Mouse (Mus musculus): ENCODE results near the gene Abcb8. TPM values are rescaled to one million over a fixed set of nuclear protein-coding genes. Genes with fewer than 3 reads are reported as not detected.
"Not testable (repeated sequence)": the region's sequence is repeated elsewhere in the genome, so short reads cannot be mapped to it uniquely, and the experiment has no call there.

Abcb8 gene
- total RNA-seq, 1 experiment from 2014 or later = 32.2 TPM

GRCm38 (mm10) chr5:24391864-24392263, 1.6 kb upstream of the Abcb8 start, which contains the start of gene Atg9b:
TSS of gene Atg9b (minus strand) at chr5:24392143.
- ATAC-seq (replicated peaks; ENCODE audit: low read depth, poor library complexity, severe bottlenecking) = no peak

GRCm38 (mm10) chr5:24392724-24393123, 739 bp upstream of the Abcb8 start:
- ATAC-seq (replicated peaks; ENCODE audit: low read depth, poor library complexity, severe bottlenecking) = no peak

GRCm38 (mm10) chr5:24394165-24394894, 867 bp downstream of the Abcb8 start:
- ATAC-seq (replicated peaks; ENCODE audit: low read depth, poor library complexity, severe bottlenecking) = peak; percentile 92

- not testable (repeated sequence) for ATAC-seq (replicated peaks; ENCODE audit: low read depth, poor library complexity, severe bottlenecking)
Observed at GRCm38 (mm10) chr5:24396254-24396653, 2.8 kb downstream of the Abcb8 start.

GRCm38 (mm10) chr5:24399686-24400085, 6.2 kb downstream of the Abcb8 start:
- ATAC-seq (replicated peaks; ENCODE audit: low read depth, poor library complexity, severe bottlenecking) = no peak

GRCm38 (mm10) chr5:24400362-24400761, 6.9 kb downstream of the Abcb8 start:
- no peak for ATAC-seq (replicated peaks; ENCODE audit: low read depth, poor library complexity, severe bottlenecking)

- no peak for ATAC-seq (replicated peaks; ENCODE audit: low read depth, poor library complexity, severe bottlenecking)
Observed at GRCm38 (mm10) chr5:24400911-24401605, 7.6 kb downstream of the Abcb8 start.

- no peak for ATAC-seq (replicated peaks; ENCODE audit: low read depth, poor library complexity, severe bottlenecking)
Observed at GRCm38 (mm10) chr5:24401969-24402368, 8.5 kb downstream of the Abcb8 start.

- ATAC-seq (replicated peaks; ENCODE audit: low read depth, poor library complexity, severe bottlenecking) = peak; percentile 40; the same call in 1 of the 2 replicates
Observed at GRCm38 (mm10) chr5:24404594-24405360, 11.3 kb downstream of the Abcb8 start.

- no peak for ATAC-seq (replicated peaks; ENCODE audit: low read depth, poor library complexity, severe bottlenecking)
Observed at GRCm38 (mm10) chr5:24405389-24405876, 12.0 kb downstream of the Abcb8 start.

- ATAC-seq (replicated peaks; ENCODE audit: low read depth, poor library complexity, severe bottlenecking) = no peak
Observed at GRCm38 (mm10) chr5:24408651-24409050, 15.2 kb downstream of the Abcb8 start.

GRCm38 (mm10) chr5:24409466-24409865, 16.0 kb downstream of the Abcb8 start:
- ATAC-seq (replicated peaks; ENCODE audit: low read depth, poor library complexity, severe bottlenecking) = no peak

GRCm38 (mm10) chr5:24412063-24412462, 18.6 kb downstream of the Abcb8 start:
- ATAC-seq (replicated peaks; ENCODE audit: low read depth, poor library complexity, severe bottlenecking) = no peak

- peak; percentile 50 for ATAC-seq (replicated peaks; ENCODE audit: low read depth, poor library complexity, severe bottlenecking)
Observed at GRCm38 (mm10) chr5:24413042-24413693, 19.7 kb downstream of the Abcb8 start, which contains the start of gene Asic3. TSS of gene Asic3 (plus strand) at chr5:24413392.

- no peak for ATAC-seq (replicated peaks; ENCODE audit: low read depth, poor library complexity, severe bottlenecking)
Observed at GRCm38 (mm10) chr5:24413938-24414337, 20.5 kb downstream of the Abcb8 start.

GRCm38 (mm10) chr5:24416222-24416736, 22.8 kb downstream of the Abcb8 start:
- ATAC-seq (replicated peaks; ENCODE audit: low read depth, poor library complexity, severe bottlenecking) = peak; percentile 76

GRCm38 (mm10) chr5:24417587-24417986, 24.1 kb downstream of the Abcb8 start:
- ATAC-seq (replicated peaks; ENCODE audit: low read depth, poor library complexity, severe bottlenecking) = no peak

GRCm38 (mm10) chr5:24420381-24420780, 26.9 kb downstream of the Abcb8 start:
- no peak for ATAC-seq (replicated peaks; ENCODE audit: low read depth, poor library complexity, severe bottlenecking)

GRCm38 (mm10) chr5:24423129-24424003, 29.9 kb downstream of the Abcb8 start, which contains the start of the genes Cdk5 and Slc4a2:
TSS of gene Cdk5 (minus strand) at chr5:24423530.
TSS of gene Slc4a2 (plus strand) at chr5:24423837.
- peak; percentile 90 for ATAC-seq (replicated peaks; ENCODE audit: low read depth, poor library complexity, severe bottlenecking)
